Mouse (Mus musculus) embryonic facial prominence, embryonic 14.5 days (tissue): ENCODE results near the gene Rnf225. TPM values are rescaled to one million over a fixed set of nuclear protein-coding genes. Genes with fewer than 3 reads are reported as not detected.
A peak's percentile ranks its signal among the peaks of the same experiment; 100 is the strongest.
"Not testable (repeated sequence)": the region's sequence is repeated elsewhere in the genome, so short reads cannot be mapped to it uniquely, and the experiment has no call there.

Experiments used
- ATAC-seq: fragments of 200-750 bp; cut with Nextera tagmentation; 2 replicates; pipeline ENCODE4 v1.8.0; 2017; ENCODE audit warnings: low read depth, moderate number of reproducible peaks, moderate TSS enrichment
- DNase-seq: peaks from one replicate; pipeline ENCODE4 v3.0.0-alpha.2; 2015; ENCODE audit warnings: low spot score
- H3K27ac ChIP-seq: fragments of 300-500 bp; sonication (generic); replicated peaks from 2 replicates; pipeline ENCODE4 v1.5.1; 2014; ENCODE audit warnings: low read depth, mild to moderate bottlenecking, low read length, moderate library complexity
- H3K27me3 ChIP-seq: fragments of 300-500 bp; sonication (generic); replicated peaks from 2 replicates; pipeline ENCODE4 v1.6.1; 2014; ENCODE audit warnings: low read length; ENCODE audit not compliant: control insufficient read depth, insufficient read depth
- H3K36me3 ChIP-seq: fragments of 300-500 bp; sonication (generic); 2 replicates; pipeline ENCODE4 v1.6.1; 2014; ENCODE audit warnings: low read length, mixed read lengths; ENCODE audit not compliant: control insufficient read depth, insufficient read depth
- H3K4me1 ChIP-seq: fragments of 300-500 bp; sonication (generic); 2 replicates; pipeline ENCODE4 v1.6.1; 2014; ENCODE audit warnings: antibody characterized with exemption, low read length; ENCODE audit not compliant: control insufficient read depth, insufficient read depth
- H3K4me2 ChIP-seq: fragments of 300-500 bp; sonication (generic); 2 replicates; pipeline ENCODE4 v1.6.1; 2014; ENCODE audit warnings: low read depth, mild to moderate bottlenecking, low read length, moderate library complexity, mixed read lengths
- H3K4me3 ChIP-seq: fragments of 300-500 bp; sonication (generic); 2 replicates; pipeline ENCODE4 v1.5.1; 2014; ENCODE audit warnings: low read depth, mild to moderate bottlenecking, low read length
- H3K9ac ChIP-seq: fragments of 300-500 bp; sonication (generic); 2 replicates; pipeline ENCODE4 v1.6.1; 2014; ENCODE audit warnings: low read depth, mild to moderate bottlenecking, low read length, moderate library complexity, mixed read lengths
- H3K9me3 ChIP-seq: fragments of 300-500 bp; sonication (generic); 2 replicates; pipeline ENCODE4 v1.6.1; 2016; ENCODE audit warnings: low read length; ENCODE audit not compliant: control insufficient read depth
- WGBS: fragments of 180-500 bp; shearing (Covaris S2); extraction: QIAGEN DNeasy Blood & Tissue Kit; methylation state at CpG from one replicate; pipeline ENCODE4 v1.1.7; 2014; 5-methylcytosine and 5-hydroxymethylcytosine counted together
- polyA plus RNA-seq: library from polyadenylated mRNA; unstranded; fragments of >200 nt; fragmentation: Nextera tagmentation; extraction: Ambion mirVana; gene quantifications from 2 replicates; pipeline ENCODE4 v1.2.1, GENCODE M21; 2014

Gene Rnf225
- polyA plus RNA-seq, 1 experiment from 2014 or later = 0.49 TPM

- H3K27me3 ChIP-seq = 0 out of 2 replicates have a peak, but pooled peaks cover 5% of the 10 kb centered on the region
- peaks cover 9% of the 10 kb centered on the region; the same call in 1 of the 2 replicates for H3K4me1 ChIP-seq
- peak overlapping the region; percentile 87 for H3K9ac ChIP-seq
- H3K4me3 ChIP-seq = peak overlapping the region; percentile 55
- 0 out of 2 replicates have a peak, but pooled peaks have one; percentile 5 for ATAC-seq
- H3K4me2 ChIP-seq = peak overlapping the region; percentile 96
- WGBS = 0% methylated on average over 3 of the region's 3 CpGs
- peaks cover 34% of the 10 kb centered on the region for H3K36me3 ChIP-seq
- H3K27ac ChIP-seq = peak overlapping the region; percentile 98
- no peaks in the 10 kb centered on the region for H3K9me3 ChIP-seq
- DNase-seq = peak; percentile 57
Observed at GRCm38 (mm10) chr7:12921318-12921704, 5.9 kb upstream of the Rnf225 start.

- DNase-seq (peak; percentile 100), ATAC-seq (peak; percentile 99)
- under 1% methylated on average over 55 of the region's 55 CpGs for WGBS
- Histone ChIP-seq H3K4me1 (peaks cover 9% of the 10 kb centered on the region; the same call in 1 of the 2 replicates), H3K9me3 (no peaks in the 10 kb centered on the region), H3K4me3 (peak within 1 kb of the TSS; percentile 55), H3K27me3 (0 out of 2 replicates have a peak, but pooled peaks cover 5% of the 10 kb centered on the region), H3K36me3 (peaks cover 40% of the 10 kb centered on the region), H3K4me2 (peak within 1 kb of the TSS; percentile 96), H3K27ac (peak within 1 kb of the TSS; percentile 98), H3K9ac (peak within 1 kb of the TSS; percentile 87)
Observed at GRCm38 (mm10) chr7:12921705-12922465, 5.3 kb upstream of the Rnf225 start, which contains the start of gene Rps5. Gene Rps5 (plus strand): TSS chr7:12922290.

- no peak for DNase-seq
- H3K4me2 ChIP-seq = peak overlapping the region; percentile 93
- H3K4me3 ChIP-seq = peak overlapping the region; percentile 55
- H3K27me3 ChIP-seq = peaks cover 5% of the 10 kb centered on the region; the same call in 1 of the 2 replicates
- peak overlapping the region; percentile 71 for H3K9ac ChIP-seq
- H3K4me1 ChIP-seq = peaks cover 9% of the 10 kb centered on the region; the same call in 1 of the 2 replicates
- no peaks in the 10 kb centered on the region for H3K9me3 ChIP-seq
- ATAC-seq = no peak
- no peak overlapping the region for H3K27ac ChIP-seq
- H3K36me3 ChIP-seq = peaks cover 44% of the 10 kb centered on the region
- 2% methylated on average over 8 of the region's 8 CpGs for WGBS
Observed at GRCm38 (mm10) chr7:12922729-12923128, 4.5 kb upstream of the Rnf225 start.

- 84% methylated on average over 7 of the region's 7 CpGs for WGBS
- ATAC-seq (no peak), DNase-seq (no peak)
- Histone ChIP-seq H3K36me3 (peaks cover 44% of the 10 kb centered on the region), H3K9me3 (no peaks in the 10 kb centered on the region), H3K9ac (no peak overlapping the region), H3K4me1 (peaks cover 9% of the 10 kb centered on the region; the same call in 1 of the 2 replicates), H3K27ac (no peak overlapping the region), H3K4me3 (no peak overlapping the region), H3K4me2 (no peak overlapping the region), H3K27me3 (peaks cover 13% of the 10 kb centered on the region; the same call in 1 of the 2 replicates)
Observed at GRCm38 (mm10) chr7:12926316-12926715, 900 bp upstream of the Rnf225 start.

- peak overlapping the region; percentile 37 for H3K4me3 ChIP-seq
- H3K27ac ChIP-seq = no peak overlapping the region
- ATAC-seq (peak; percentile 39), DNase-seq (peak; percentile 22)
- H3K27me3 ChIP-seq = peaks cover 13% of the 10 kb centered on the region; the same call in 1 of the 2 replicates
- H3K36me3 ChIP-seq = peaks cover 43% of the 10 kb centered on the region
- H3K9ac ChIP-seq = peak overlapping the region; percentile 67
- H3K4me1 ChIP-seq = peaks cover 7% of the 10 kb centered on the region; the same call in 1 of the 2 replicates
- H3K4me2 ChIP-seq = peak overlapping the region; percentile 68
- 4% methylated on average over 49 of the region's 65 CpGs for WGBS
- H3K9me3 ChIP-seq = no peaks in the 10 kb centered on the region
Observed at GRCm38 (mm10) chr7:12927693-12928589, 725 bp downstream of the Rnf225 start.

GRCm38 (mm10) chr7:12933615-12934140 is 6.5 kb downstream of the Rnf225 start:
- no peaks in the 10 kb centered on the region for H3K9me3 ChIP-seq
- H3K36me3 ChIP-seq = no peaks in the 10 kb centered on the region
- no peaks in the 10 kb centered on the region for H3K4me1 ChIP-seq
- 71% methylated on average over 4 of the region's 4 CpGs for WGBS
- H3K27ac ChIP-seq = no peak overlapping the region
- ATAC-seq (no peak), DNase-seq (no peak)
- no peak overlapping the region for H3K9ac ChIP-seq
- H3K27me3 ChIP-seq = no peaks in the 10 kb centered on the region
- no peak overlapping the region for H3K4me2 ChIP-seq
- H3K4me3 ChIP-seq = no peak overlapping the region

- 89% methylated on average over 3 of the region's 3 CpGs for WGBS
- Histone ChIP-seq H3K9ac (no peak overlapping the region), H3K4me1 (no peaks in the 10 kb centered on the region), H3K27me3 (no peaks in the 10 kb centered on the region), H3K9me3 (no peaks in the 10 kb centered on the region), H3K27ac (no peak overlapping the region), H3K4me3 (no peak overlapping the region), H3K4me2 (no peak overlapping the region), H3K36me3 (no peaks in the 10 kb centered on the region)
- DNase-seq (no peak), ATAC-seq (no peak)
Observed at GRCm38 (mm10) chr7:12934808-12935207, 7.6 kb downstream of the Rnf225 start.

- not testable (repeated sequence) for ATAC-seq, H3K4me1 ChIP-seq, H3K4me3 ChIP-seq, H3K27ac ChIP-seq, H3K4me2 ChIP-seq, H3K36me3 ChIP-seq, DNase-seq, H3K27me3 ChIP-seq, H3K9me3 ChIP-seq, H3K9ac ChIP-seq
- WGBS = 85% methylated on average over 4 of the region's 4 CpGs
Observed at GRCm38 (mm10) chr7:12937254-12937803, 10.1 kb downstream of the Rnf225 start.
